Mouse (Mus musculus) subcutaneous adipose tissue, adult 2 months (tissue): Measurements from ENCODE around the gene Olfr1153. TPM values are rescaled to one million over a fixed set of nuclear protein-coding genes. Genes with fewer than 3 reads are reported as not detected.

Experiments
- polyA plus RNA-seq: library from polyadenylated mRNA; depleted of rRNA; stranded (reverse); fragments of >200 nt; gene quantifications from 2 replicates; pipeline ENCODE4 v1.2.3, GENCODE M21; 2012; ENCODE audit warnings: low replicate concordance; rRNA removed

Olfr1153 gene
- polyA plus RNA-seq: not detected in 2 replicates

GRCm38 (mm10) chr2:87894662-87895061 lies at the start of gene Olfr1153:
Gene Olfr1153, plus strand, starts transcription at chr2:87894962.

GRCm38 (mm10) chr2:87855562-87855961 lies 39.2 kb upstream of the Olfr1153 start, which contains the start of gene Olfr1151:
Gene Olfr1151, plus strand, starts transcription at chr2:87855862.

GRCm38 (mm10) chr2:87866192-87866591 lies 28.6 kb upstream of the Olfr1153 start, which contains the start of gene Olfr1152:
Gene Olfr1152, plus strand, starts transcription at chr2:87866492.

GRCm38 (mm10) chr2:87905066-87905465 lies 10.3 kb downstream of the Olfr1153 start, which contains the start of gene Olfr1154:
Gene Olfr1154, minus strand, starts transcription at chr2:87905166.

GRCm38 (mm10) chr2:87945037-87945436 lies 50.3 kb downstream of the Olfr1153 start, which contains the start of gene Olfr1155:
Gene Olfr1155, minus strand, starts transcription at chr2:87945137.

Other genes with a start within 250 kb of the Olfr1153 start
- gene Olfr1133, start 247.6 kb upstream of the Olfr1153 start, polyA plus RNA-seq: not detected in 2 replicates
- gene Olfr1134, start 236.5 kb upstream of the Olfr1153 start, polyA plus RNA-seq: not detected in 2 replicates
- gene Olfr1135, start 221.3 kb upstream of the Olfr1153 start, polyA plus RNA-seq: not detected in 2 replicates
- not detected in 2 replicates for gene Olfr1136, start 201.0 kb upstream of the Olfr1153 start, polyA plus RNA-seq
- gene Olfr1137, start 181.8 kb upstream of the Olfr1153 start, polyA plus RNA-seq: not detected in 2 replicates
- gene Olfr1138, start 155.0 kb upstream of the Olfr1153 start, polyA plus RNA-seq: not detected in 2 replicates
- gene Olfr1140, start 151.2 kb upstream of the Olfr1153 start, polyA plus RNA-seq: not detected in 2 replicates
- gene Olfr1141, start 141.0 kb upstream of the Olfr1153 start, polyA plus RNA-seq: not detected in 2 replicates
- not detected in 2 replicates for gene Olfr152, start 115.5 kb upstream of the Olfr1153 start, polyA plus RNA-seq
- not detected in 2 replicates for gene Olfr1143, start 94.4 kb upstream of the Olfr1153 start, polyA plus RNA-seq
- not detected in 2 replicates for gene Olfr1145, start 85.1 kb upstream of the Olfr1153 start, polyA plus RNA-seq
- gene Olfr1148, start 64.4 kb upstream of the Olfr1153 start, polyA plus RNA-seq: not detected in 2 replicates
- gene Olfr1150-ps1, start 51.0 kb upstream of the Olfr1153 start, polyA plus RNA-seq: not detected in 2 replicates
- not detected in 2 replicates for gene Olfr1151, start 39.1 kb upstream of the Olfr1153 start, polyA plus RNA-seq
- gene Olfr1152, start 28.5 kb upstream of the Olfr1153 start, polyA plus RNA-seq: not detected in 2 replicates
- not detected in 2 replicates for gene Olfr1154, start 10.2 kb downstream of the Olfr1153 start, polyA plus RNA-seq
- not detected in 2 replicates for gene Olfr1155, start 50.2 kb downstream of the Olfr1153 start, polyA plus RNA-seq
- gene Olfr1156, start 58.1 kb downstream of the Olfr1153 start, polyA plus RNA-seq: not detected in 2 replicates
- gene Olfr1157, start 73.3 kb downstream of the Olfr1153 start, polyA plus RNA-seq: not detected in 2 replicates
- gene Olfr74, start 79.7 kb downstream of the Olfr1153 start, polyA plus RNA-seq: not detected in 2 replicates
- not detected in 2 replicates for gene Olfr1158, start 95.2 kb downstream of the Olfr1153 start, polyA plus RNA-seq
- gene Olfr1160, start 113.3 kb downstream of the Olfr1153 start, polyA plus RNA-seq: not detected in 2 replicates
- gene Olfr1161, start 127.8 kb downstream of the Olfr1153 start, polyA plus RNA-seq: not detected in 2 replicates
- gene Olfr73, start 142.7 kb downstream of the Olfr1153 start, polyA plus RNA-seq: not detected in 2 replicates
- gene Olfr1162, start 156.2 kb downstream of the Olfr1153 start, polyA plus RNA-seq: not detected in 2 replicates
- gene Olfr1163, start 176.9 kb downstream of the Olfr1153 start, polyA plus RNA-seq: not detected in 2 replicates
- not detected in 2 replicates for gene Olfr1164, start 199.0 kb downstream of the Olfr1153 start, polyA plus RNA-seq
- not detected in 2 replicates for gene Olfr1166, start 233.3 kb downstream of the Olfr1153 start, polyA plus RNA-seq